Mouse (Mus musculus) heart, postnatal 0 days (tissue): ENCODE results near the gene Vnn1. TPM values are rescaled to one million over a fixed set of nuclear protein-coding genes. Genes with fewer than 3 reads are reported as not detected.

Experiments used
- ATAC-seq: fragments of 200-750 bp; cut with Nextera tagmentation; 2 replicates; pipeline ENCODE4 v1.8.0; 2017; ENCODE audit warnings: low read depth, moderate number of reproducible peaks, moderate library complexity; ENCODE audit not compliant: insufficient read depth
- DNase-seq: peaks from one replicate; pipeline ENCODE4 v3.0.0-alpha.2; 2016; ENCODE audit warnings: low spot score
- H3K27ac ChIP-seq: fragments of 300-500 bp; sonication (generic); 2 replicates; pipeline ENCODE4 v1.5.1; 2014; ENCODE audit warnings: low read depth, mild to moderate bottlenecking
- H3K27me3 ChIP-seq: fragments of 300-500 bp; sonication (generic); 2 replicates; pipeline ENCODE4 v1.6.1; 2014; ENCODE audit warnings: low read length, mixed read lengths; ENCODE audit not compliant: control insufficient read depth, insufficient read depth
- H3K36me3 ChIP-seq: fragments of 300-500 bp; sonication (generic); replicated peaks from 2 replicates; pipeline ENCODE4 v1.6.1; 2014; ENCODE audit warnings: low read length, mixed read lengths; ENCODE audit not compliant: control insufficient read depth, insufficient read depth
- H3K4me1 ChIP-seq: fragments of 300-500 bp; sonication (generic); 2 replicates; pipeline ENCODE4 v1.6.1; 2014; ENCODE audit warnings: antibody characterized with exemption; ENCODE audit not compliant: control insufficient read depth, insufficient read depth
- H3K4me2 ChIP-seq: fragments of 300-500 bp; sonication (generic); 2 replicates; pipeline ENCODE4 v1.6.1; 2014; ENCODE audit warnings: low read depth, mild to moderate bottlenecking, low read length, moderate library complexity
- H3K4me3 ChIP-seq: fragments of 300-500 bp; sonication (generic); 2 replicates; pipeline ENCODE4 v1.5.1; 2014; ENCODE audit warnings: low read depth, low read length
- H3K9ac ChIP-seq: fragments of 300-500 bp; sonication (generic); replicated peaks from 2 replicates; pipeline ENCODE4 v1.6.1; 2014; ENCODE audit warnings: low read depth, low read length, mixed read lengths
- H3K9me3 ChIP-seq: fragments of 300-500 bp; sonication (generic); replicated peaks from 2 replicates; pipeline ENCODE4 v1.6.1; 2016; ENCODE audit warnings: low read length; ENCODE audit not compliant: control insufficient read depth
- CTCF ChIP-seq: IDR thresholded peaks from 2 replicates; pipeline ENCODE4 v1.5.1; 2016; ENCODE audit warnings: antibody characterized with exemption, control low read depth, low read depth
- EP300 ChIP-seq: IDR thresholded peaks from 2 replicates; pipeline ENCODE4 v1.6.1; 2016; ENCODE audit warnings: antibody characterized with exemption, low read depth
- WGBS: fragments of 180-500 bp; shearing (Covaris S2); extraction: QIAGEN DNeasy Blood & Tissue Kit; methylation state at CpG from one replicate; pipeline ENCODE4 v1.1.7; 2014; 5-methylcytosine and 5-hydroxymethylcytosine counted together
- polyA plus RNA-seq: library from polyadenylated mRNA; unstranded; fragments of >200 nt; fragmentation: Nextera tagmentation; extraction: Ambion mirVana; gene quantifications from 2 replicates; pipeline ENCODE4 v1.2.1, GENCODE M21; 2015
- total RNA-seq: library from RNA; depleted of rRNA; stranded (reverse); fragments of >200 nt; gene quantifications from 2 replicates; pipeline ENCODE4 v1.2.3, GENCODE M21; 2014; ENCODE audit warnings: low replicate concordance

Gene Vnn1
- total and polyA plus RNA-seq, 2 experiments from 2014 or later, result 0.68 to 3.4 TPM

DNA sequence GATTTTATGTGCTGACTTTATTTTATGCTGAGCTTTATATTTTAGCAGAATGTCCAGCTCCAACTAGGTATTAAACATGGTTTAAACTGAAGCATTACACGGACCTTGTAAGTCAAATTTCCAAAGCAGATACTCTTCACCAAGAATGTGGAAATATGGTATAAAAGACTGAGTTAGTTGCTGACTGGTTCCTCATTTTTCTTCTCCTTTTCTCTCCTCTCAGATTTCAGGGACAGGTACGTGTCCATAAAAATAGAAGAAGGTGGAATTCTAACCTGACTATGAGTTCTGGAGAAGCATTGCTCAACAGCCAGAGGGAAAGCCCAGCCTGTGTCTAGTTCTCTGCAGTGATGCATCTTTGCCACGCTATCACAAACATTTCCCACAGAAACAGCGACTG is 25.6 kb downstream of the Vnn1 start, which contains the start of gene Taar1:
Taar1 (plus strand) TSS at position 301 of the 400 bp plus-strand sequence.
- H3K9ac ChIP-seq, result no peak within 1 kb of the TSS
- WGBS, result 83% methylated on average over 4 of the region's 4 CpGs
- H3K27ac ChIP-seq, result no peak within 1 kb of the TSS
- ATAC-seq, result no peak
- DNase-seq, result no peak
- H3K36me3 ChIP-seq, result no peaks in the 10 kb centered on the region
- H3K27me3 ChIP-seq, result no peaks in the 10 kb centered on the region
- H3K9me3 ChIP-seq, result no peaks in the 10 kb centered on the region
- no peaks in the 10 kb centered on the region for H3K4me1 ChIP-seq
- H3K4me2 ChIP-seq, result no peak within 1 kb of the TSS
- no peak within 1 kb of the TSS for H3K4me3 ChIP-seq
- TF ChIP-seq EP300, result no peak
- TF ChIP-seq CTCF, result no peak

DNA sequence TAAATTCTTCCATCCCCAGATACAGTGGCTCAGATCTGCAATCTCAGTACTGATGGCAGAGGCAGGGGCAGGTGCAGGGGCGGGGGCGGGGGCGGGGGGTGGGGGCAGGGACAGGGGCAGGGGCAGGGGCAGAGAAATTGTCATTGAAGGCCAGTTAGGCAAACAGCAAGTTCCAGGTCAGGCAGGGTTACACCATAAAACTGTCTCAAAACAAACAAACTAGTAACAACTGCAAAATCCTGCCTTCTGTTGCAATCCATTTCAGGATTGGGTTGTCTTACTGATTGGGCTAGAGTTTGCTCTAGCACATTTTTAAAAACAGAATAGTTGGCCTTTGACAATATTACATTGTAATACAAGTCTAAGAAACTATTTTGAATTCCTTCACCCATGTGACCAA is 28.0 kb downstream of the Vnn1 start:
- H3K27me3 ChIP-seq, result no peaks in the 10 kb centered on the region
- no peaks in the 10 kb centered on the region for H3K4me1 ChIP-seq
- ATAC-seq (no peak), DNase-seq (no peak)
- TF ChIP-seq CTCF (no peak), EP300 (no peak)
- H3K9ac ChIP-seq, result no peak overlapping the region
- no peaks in the 10 kb centered on the region for H3K36me3 ChIP-seq
- no peaks in the 10 kb centered on the region for H3K9me3 ChIP-seq
- H3K27ac ChIP-seq, result no peak overlapping the region
- H3K4me3 ChIP-seq, result no peak overlapping the region
- H3K4me2 ChIP-seq, result no peak overlapping the region
- 78% methylated on average over 3 of the region's 3 CpGs for whole genome bisulfite sequencing

DNA sequence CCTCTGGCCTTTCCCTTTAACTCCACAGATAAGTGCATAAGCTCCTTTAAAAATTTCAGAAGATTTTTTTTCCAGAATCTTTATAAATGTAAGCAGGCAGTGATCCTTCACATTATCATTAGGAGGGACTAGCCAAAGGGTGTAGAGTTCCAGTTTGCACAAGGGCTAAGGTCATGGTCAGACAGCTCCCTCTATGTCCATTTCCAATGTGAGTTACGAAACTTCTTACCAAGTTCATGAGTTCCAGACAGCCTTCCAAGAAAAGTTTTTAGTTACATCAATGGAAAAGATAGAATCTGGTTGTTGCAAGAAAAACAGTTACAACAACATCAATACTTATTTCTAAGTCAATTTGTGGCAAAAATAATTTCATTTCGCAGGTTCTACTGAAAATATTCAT is 29.5 kb downstream of the Vnn1 start:
- Histone ChIP-seq H3K4me2 (no peak overlapping the region), H3K36me3 (no peaks in the 10 kb centered on the region), H3K9me3 (no peaks in the 10 kb centered on the region), H3K4me1 (no peaks in the 10 kb centered on the region), H3K4me3 (no peak overlapping the region), H3K27ac (no peak overlapping the region), H3K9ac (no peak overlapping the region), H3K27me3 (no peaks in the 10 kb centered on the region)
- no peak for TF ChIP-seq EP300
- TF ChIP-seq CTCF, result no peak
- DNase-seq, result no peak
- ATAC-seq, result no peak
- WGBS, result 64% methylated on average over 2 of the region's 2 CpGs

DNA sequence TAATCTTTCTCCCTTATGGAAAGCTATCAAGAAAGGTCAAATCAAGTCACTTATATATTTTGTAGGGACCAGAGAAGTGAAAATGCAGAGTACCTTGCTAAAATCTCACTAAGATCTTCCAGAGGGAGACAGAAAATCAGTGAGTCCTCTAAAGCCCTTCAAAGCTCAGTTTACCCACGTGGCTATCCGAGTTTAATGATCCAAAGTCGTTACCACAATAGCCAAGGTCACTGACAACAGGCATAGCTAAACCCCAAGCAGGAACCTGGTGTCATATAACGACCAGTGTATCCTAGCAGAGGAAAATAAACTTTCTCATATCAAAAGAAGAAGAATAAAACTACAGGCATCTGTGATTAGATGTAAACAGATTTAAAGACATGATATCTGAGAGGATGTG is 43.1 kb downstream of the Vnn1 start:
- Histone ChIP-seq H3K4me2 (no peak overlapping the region), H3K36me3 (no peaks in the 10 kb centered on the region), H3K27me3 (no peaks in the 10 kb centered on the region), H3K9me3 (no peaks in the 10 kb centered on the region), H3K9ac (no peak overlapping the region), H3K4me1 (no peaks in the 10 kb centered on the region), H3K27ac (no peak overlapping the region), H3K4me3 (no peak overlapping the region)
- TF ChIP-seq EP300 (no peak), CTCF (no peak)
- DNase-seq (no peak), ATAC-seq (no peak)
- 27% methylated on average over 4 of the region's 4 CpGs for WGBS

DNA sequence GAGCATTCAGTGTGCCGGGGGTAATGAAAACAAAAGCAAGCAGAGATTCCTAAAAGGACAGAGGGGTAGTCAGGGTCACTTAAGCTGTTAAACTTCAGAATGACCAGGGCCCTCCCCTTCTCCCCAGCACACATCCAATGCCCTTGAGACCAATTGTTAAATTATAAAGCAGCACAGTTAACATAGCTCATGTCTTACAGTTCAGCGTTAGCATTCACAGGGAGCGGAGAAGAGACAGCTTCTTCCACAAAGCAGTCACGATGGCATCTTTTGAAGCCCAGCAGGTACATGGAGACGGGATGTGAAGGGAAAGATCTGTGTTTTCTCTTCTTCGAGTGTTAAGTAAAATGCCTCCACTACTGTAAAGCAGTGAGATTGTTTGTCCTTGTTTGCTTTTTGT is 43.8 kb downstream of the Vnn1 start, which contains the start of gene Taar2:
Taar2 (plus strand) TSS at position 261 of the 400 bp plus-strand sequence.
- H3K4me1 ChIP-seq, result no peaks in the 10 kb centered on the region
- H3K9ac ChIP-seq, result no peak within 1 kb of the TSS
- H3K27me3 ChIP-seq, result no peaks in the 10 kb centered on the region
- TF ChIP-seq EP300 (no peak), CTCF (no peak)
- no peak within 1 kb of the TSS for H3K4me3 ChIP-seq
- no peaks in the 10 kb centered on the region for H3K36me3 ChIP-seq
- no peak within 1 kb of the TSS for H3K27ac ChIP-seq
- H3K4me2 ChIP-seq, result no peak within 1 kb of the TSS
- 53% methylated on average over 6 of the region's 6 CpGs for WGBS
- ATAC-seq (no peak), DNase-seq (no peak)
- no peaks in the 10 kb centered on the region for H3K9me3 ChIP-seq

DNA sequence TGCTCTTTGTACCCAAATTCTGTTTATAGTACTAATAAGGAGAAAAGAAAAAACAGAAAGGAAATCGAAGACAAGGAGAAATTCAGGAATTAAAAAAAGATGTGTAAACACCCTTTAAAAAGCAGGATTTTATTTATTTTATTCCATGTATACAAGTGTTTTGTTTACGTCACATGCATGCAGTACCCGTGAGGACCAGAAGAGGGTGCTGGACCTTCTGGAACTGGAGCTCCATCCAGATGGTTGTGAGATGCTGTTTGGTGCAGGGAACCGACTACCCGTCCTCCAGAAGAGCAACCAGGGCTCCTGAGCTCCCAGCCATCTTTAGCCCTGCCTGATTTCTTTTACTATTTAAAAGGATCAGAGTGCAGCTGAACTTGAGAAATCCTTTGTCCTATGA is 48.0 kb downstream of the Vnn1 start:
- Histone ChIP-seq H3K9ac (no peak overlapping the region), H3K27me3 (no peaks in the 10 kb centered on the region), H3K9me3 (no peaks in the 10 kb centered on the region), H3K36me3 (no peaks in the 10 kb centered on the region), H3K4me2 (no peak overlapping the region), H3K4me3 (no peak overlapping the region), H3K4me1 (no peaks in the 10 kb centered on the region), H3K27ac (no peak overlapping the region)
- no peak for DNase-seq
- TF ChIP-seq CTCF (no peak), EP300 (no peak)
- ATAC-seq, result no peak
- 72% methylated on average over 5 of the region's 5 CpGs for WGBS
